Mouse (Mus musculus): ENCODE data around the gene Cpsf4. TPM values are rescaled to one million over a fixed set of nuclear protein-coding genes. Genes with fewer than 3 reads are reported as not detected.
"Not testable (repeated sequence)": the region's sequence is repeated elsewhere in the genome, so short reads cannot be mapped to it uniquely, and the experiment has no call there.

The Cpsf4 gene
- 10 to 100 TPM; 11.4 to 11.7 TPM for total RNA-seq (2021)

DNA sequence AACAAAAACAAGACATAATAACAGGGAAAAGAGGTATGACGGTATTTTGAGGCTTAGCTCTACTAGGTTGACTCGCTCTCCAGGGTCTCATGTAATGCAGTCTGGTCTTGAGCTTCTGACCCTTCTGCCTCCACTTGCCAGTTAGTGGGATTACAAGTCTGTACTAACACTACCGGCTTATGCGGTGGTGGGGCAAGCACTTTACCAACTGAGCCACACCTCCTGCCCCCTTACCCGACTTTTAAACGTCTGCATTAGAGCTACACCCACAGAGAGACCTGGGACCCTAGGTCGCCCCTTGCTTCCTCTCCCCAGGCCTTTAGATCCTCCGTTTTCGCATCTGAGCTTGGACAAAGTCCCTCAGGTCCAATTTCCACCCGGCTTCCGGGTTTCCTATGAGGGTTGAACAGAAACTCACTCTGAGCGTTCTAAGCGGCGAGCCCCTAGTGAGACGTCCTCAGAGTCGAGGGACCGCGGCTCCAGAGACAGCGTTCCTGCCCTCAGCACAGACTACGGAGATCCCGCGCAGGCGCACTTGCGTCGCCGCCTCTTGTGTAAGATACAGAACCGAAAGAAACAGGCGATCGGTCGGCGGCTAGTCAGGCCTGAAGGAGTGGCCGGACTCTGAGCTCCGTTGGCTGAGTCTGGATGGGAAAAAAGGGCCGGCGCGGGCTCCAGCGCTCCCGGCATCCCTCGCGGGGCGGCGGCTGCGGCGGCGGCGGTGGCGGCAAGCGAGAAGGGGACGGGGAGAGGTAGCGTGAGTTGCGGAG is at the start of gene Cpsf4, which contains the start of gene Ptcd1:
TSS of gene Cpsf4 (plus strand) at position 678 of the 770 bp plus-strand sequence.
TSS of gene Ptcd1 (minus strand) at position 573 of the 770 bp plus-strand sequence.
- intact Hi-C loops (cut with DNase I): loop anchor here (1.0 to 2.0 kb wide), 2 partner anchors 24 to 26 kb away; partner anchors contain the start of genes Bud31 and Pdap1
- DNase-seq: peak; percentile 96 to 99

DNA sequence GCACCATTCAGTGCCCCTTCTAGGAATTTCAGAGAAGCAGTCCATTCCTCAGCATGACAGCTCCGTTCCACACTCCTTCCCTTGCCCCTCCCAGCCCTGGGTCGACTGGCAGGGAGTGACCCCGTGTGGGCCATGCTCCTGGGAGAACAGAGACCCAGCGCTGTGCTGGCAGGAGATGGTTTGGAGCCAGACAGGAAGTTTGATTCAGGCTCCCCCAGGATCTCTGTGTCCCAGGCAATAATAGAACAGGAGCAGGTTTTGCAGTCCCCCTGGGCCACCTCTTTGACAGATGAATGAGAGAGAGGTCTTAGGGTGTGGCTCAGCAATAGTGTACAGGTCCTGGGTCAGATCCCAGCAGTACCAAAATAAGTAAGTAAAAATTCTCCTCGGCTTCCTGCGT is 49.0 kb upstream of the Cpsf4 start:
- DNase-seq: no peak
- intact Hi-C loops (cut with DNase I): no loop called here

DNA sequence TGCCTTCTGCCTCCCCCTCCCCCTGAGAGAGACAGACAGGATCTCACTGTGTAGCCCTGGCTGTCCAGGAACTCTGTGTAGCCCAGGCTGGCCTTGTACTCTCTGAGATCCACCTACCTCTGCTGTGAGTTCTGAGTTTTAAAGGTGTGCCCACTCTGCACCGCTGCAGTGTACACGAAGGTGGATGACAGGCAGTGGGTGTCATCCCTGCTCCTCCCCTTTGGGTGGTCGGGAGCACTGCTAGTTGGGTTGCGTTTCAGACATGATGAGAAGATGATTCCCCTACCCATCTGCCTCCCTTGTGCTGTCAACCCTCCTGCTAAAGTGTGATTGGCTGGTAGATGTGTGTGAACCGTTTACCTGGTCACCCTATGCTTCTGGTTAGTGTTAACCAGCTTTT is 48.6 kb upstream of the Cpsf4 start:
- intact Hi-C loops (cut with DNase I): no loop called here
- DNase-seq: no peak

DNA sequence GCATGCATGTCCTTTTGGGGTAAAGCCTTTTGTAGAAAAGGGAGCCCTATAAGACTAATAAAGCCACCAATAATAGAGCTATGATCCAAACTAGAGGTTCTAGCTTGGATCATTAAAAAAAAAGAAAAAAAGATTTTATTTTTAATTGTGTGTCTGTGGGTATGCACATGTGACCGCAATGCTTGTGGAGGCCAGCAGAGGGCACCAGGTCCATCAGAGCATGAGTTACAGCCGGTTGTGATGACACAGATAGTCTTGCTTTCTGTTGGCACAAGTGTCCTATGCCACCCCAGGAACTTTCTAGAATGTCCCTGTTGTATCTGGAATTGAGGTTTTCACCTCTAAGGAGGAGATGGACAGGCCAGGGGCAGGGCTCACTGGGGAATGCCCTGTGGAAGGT is 47.6 kb upstream of the Cpsf4 start:
- intact Hi-C loops (cut with DNase I): no loop called here
- DNase-seq: no peak

DNA sequence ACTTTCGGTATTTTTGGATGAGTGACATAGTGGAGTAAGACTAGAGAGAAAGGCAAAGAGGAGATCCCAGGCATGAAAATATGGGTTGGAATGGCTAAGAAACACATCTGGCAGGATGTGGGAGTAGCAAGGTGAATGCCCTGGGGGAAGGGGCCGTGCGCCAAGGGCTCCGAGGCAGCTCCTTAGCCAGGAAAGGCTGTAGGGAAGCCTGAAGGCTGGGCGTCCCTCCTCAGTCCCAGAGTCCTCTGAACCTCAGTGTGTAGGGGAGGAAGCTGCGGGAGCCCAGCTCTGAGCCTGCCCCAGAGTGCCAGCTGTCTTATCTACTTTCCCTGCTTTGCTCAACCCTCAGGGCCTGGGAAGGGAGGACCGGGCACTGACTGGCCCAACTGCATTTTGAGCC is 46.1 kb upstream of the Cpsf4 start:
- DNase-seq: no peak
- intact Hi-C loops (cut with DNase I): no loop called here

DNA sequence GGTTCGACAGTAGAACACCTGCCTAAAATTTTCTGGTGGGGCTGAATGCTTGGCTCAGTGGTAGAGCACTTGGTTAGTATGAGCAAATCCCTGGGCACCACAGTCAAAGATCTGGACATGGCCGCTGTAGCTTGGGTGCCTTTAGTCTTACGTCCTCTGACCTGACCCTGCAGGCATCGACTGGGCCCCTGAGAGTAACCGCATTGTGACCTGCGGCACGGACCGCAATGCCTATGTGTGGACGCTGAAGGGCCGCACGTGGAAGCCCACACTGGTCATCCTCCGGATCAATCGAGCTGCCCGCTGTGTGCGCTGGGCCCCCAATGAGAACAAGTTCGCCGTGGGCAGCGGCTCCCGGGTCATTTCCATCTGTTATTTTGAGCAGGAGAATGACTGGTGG is 43.6 kb upstream of the Cpsf4 start:
- no peak for DNase-seq
- intact Hi-C loops (cut with DNase I): no loop called here

DNA sequence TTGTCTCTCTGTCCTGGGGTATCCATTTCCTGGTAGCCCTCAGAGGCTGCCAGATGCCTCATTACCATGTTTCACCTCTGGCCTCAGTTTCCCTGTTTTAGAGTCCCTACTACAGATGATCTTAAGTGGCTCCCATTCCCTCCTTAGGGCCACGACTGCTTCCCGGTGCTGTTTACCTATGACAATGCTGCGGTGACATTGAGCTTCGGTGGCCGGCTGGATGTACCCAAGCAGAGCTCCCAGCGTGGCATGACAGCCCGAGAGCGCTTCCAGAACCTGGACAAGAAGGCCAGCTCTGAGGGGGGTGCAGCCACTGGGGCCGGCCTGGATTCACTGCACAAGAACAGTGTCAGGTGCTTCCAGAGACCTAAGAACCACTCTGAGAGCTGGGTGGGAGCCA is 40.4 kb upstream of the Cpsf4 start:
- DNase-seq: no peak
- intact Hi-C loops (cut with DNase I): no loop called here

DNA sequence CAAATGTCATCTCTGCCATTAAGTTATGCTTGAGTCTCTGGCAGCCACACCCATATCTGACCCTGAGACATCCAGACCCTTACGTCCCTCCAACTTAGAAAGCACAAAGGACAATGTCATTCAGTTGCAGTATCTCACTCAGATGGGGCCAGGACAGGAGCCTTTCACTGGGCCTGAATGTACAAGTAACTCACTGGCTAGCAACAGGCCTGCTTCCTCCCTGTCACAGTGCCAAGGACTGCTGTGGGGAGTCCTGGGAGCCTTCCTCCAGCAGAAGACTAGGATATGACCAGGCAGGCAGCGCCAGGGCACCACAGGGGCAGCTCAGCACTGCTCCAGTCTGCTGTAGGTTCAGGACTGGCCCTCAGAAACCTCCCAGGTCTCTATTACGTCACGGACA is 37.9 kb upstream of the Cpsf4 start:
- intact Hi-C loops (cut with DNase I): no loop called here
- DNase-seq: peak in 1 of 2 experiments; percentile 38

DNA sequence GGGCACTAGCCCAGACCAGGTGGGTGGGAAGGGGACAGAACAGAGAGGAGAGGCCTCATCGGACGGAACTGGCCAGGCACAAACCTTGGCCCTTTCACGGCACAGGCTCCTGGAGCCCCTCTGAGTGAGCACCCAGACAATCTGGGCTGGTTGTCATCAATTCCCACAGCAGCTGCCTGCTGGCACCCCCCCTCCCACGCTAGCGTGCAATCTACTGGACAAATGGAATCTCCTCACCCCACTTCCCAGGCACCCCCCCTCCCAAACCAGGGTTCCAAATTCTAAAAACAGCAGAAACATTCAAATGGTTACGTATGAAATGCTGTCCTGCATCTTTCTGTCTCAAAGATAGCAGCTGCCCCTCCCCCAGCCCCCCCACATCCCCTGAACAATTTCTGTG is 37.2 kb upstream of the Cpsf4 start:
- intact Hi-C loops (cut with DNase I); DNase-seq: not testable (repeated sequence)

DNA sequence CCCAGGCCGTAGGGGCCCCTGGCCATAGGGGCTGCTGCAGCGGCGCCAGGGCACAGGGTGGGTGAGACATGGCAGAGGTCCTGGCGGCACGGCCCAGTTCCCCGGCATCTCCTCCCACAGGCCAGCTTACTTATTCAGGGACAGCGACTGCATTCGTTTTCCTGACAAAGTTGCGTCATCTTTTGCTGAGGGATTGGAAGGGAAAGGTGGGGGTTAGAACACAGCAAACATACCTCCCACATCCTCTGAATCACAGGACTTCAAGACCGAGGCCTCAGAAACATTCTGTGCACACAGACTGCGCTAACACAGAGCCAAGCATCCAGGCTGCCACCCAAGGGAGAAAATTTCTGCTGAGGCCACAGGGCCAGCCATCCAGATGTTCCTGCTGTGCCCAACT is 36.8 kb upstream of the Cpsf4 start:
- DNase-seq: peak in 1 of 2 experiments; percentile 27
- intact Hi-C loops (cut with DNase I): no loop called here

DNA sequence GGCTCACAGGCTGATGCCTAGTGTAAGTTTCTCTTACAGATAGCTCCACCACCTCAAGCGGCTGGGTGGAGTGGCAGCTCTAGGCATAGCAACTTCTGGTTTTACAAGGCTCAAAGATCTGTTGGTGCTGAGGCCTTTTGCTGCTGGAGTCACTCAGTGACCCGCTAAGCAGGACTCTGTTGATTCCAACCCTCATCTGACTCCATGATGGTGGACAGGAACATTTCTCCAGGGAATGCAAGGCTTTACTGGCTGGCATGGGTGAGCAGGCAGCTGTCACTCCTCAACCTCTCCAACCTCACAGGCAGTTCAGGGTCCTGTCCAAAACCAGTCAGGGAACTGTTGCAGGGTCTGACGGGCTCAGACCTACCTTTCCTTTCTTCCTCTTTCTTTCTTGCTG is 36.0 kb upstream of the Cpsf4 start:
- intact Hi-C loops (cut with DNase I): no loop called here
- no peak for DNase-seq

DNA sequence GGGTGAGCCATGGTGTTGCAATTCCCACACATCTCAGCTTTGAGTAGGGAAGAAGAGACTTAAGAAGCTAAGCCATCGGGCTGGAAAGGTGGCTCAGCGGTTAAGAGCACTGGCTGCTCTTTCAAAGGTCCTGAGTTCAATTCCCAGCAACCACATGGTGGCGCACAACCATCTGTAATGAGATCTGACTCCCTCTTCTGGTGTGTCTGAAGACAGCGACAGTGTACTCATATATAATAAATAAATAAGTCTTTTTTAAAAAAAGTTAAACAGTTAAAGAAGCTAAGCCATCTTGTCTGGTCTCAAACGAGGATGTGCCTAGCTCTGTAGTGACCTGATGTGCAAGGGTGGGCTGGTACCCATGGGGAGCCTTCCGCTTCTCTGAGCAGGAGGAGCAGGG is 33.7 kb upstream of the Cpsf4 start:
- intact Hi-C loops (cut with DNase I); DNase-seq: not testable (repeated sequence)

DNA sequence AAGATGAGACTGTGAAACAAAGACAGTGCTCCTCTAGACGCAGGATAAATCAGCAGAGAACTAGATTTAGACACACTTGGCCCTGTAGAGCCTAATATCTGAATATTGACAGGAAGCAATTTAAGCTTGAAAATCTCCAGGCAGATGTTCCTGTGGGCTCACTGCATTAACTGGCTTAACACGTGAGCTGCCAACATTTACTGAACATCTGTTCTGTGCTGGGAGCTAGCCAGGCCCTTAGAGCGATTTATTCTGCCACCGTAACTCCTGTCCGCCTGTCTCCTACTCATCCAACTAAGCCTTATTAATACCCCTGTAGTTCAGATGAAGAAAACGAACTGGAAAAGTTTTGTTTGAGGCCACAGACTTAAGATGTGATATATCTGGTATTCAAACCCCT is 28.2 kb upstream of the Cpsf4 start:
- intact Hi-C loops (cut with DNase I): loop anchor here (1.0 kb wide), 1 partner anchor 22 kb away; no protein-coding TSS in a partner anchor

DNA sequence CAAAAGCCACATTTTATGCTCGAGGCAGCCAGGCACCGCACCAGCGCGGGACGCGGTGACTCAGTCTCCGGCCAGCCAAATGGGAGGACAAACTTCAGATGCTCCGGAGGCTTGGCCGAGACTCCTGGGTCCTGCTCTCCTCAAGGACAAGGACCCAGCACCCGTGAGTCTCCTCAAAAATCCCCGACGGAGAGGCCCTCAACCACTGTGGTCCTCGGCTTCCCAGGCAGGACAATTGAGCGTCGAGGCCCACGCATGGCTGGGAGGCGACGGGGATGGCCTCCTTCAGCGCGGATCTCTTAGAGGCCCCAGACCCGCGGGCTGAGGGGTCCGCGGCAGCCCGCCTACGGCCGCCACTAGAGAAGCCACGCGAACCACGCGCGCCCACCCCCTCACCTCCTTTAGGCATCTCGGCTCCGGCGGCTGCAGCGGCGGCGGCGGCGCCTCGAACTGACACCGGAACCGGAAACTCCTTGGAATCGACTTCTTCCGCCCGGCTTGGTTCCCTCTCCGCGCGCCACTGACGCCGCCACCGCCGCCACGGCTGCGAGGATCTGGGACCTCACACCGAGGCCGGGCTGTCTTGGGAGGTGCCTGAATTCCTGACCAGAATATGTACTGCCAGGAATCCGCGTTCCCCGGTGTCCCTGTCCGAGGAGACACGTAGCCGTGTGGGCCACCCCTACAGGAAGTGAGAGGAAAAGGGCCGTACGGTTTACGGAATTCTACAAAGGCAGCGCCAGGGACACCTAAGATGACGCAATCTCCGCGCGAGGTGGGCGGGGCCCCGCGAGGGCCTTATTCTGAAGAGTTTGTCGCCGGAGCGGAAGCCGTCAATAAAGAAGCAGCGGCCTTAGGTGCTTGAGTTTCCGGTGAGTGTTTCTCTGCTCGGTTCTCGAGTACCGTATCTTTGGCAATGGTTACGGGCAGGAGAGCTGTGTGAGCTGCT is 27.2 kb upstream of the Cpsf4 start, which contains the start of the genes Pdap1 and Bud31:
TSS of gene Pdap1 (minus strand) at position 668 of the 949 bp plus-strand sequence.
TSS of gene Bud31 (plus strand) at position 792 of the 949 bp plus-strand sequence.
- intact Hi-C loops (cut with DNase I): loop anchor here (1.0 to 2.0 kb wide), 2 partner anchors 23 to 27 kb away; partner anchors contain the start of genes Cpsf4 and Ptcd1
- peak; percentile 97 to 99 for DNase-seq

More for the DNA sequence above, 28.2 kb upstream of the Cpsf4 start:
- no peak for DNase-seq

DNA sequence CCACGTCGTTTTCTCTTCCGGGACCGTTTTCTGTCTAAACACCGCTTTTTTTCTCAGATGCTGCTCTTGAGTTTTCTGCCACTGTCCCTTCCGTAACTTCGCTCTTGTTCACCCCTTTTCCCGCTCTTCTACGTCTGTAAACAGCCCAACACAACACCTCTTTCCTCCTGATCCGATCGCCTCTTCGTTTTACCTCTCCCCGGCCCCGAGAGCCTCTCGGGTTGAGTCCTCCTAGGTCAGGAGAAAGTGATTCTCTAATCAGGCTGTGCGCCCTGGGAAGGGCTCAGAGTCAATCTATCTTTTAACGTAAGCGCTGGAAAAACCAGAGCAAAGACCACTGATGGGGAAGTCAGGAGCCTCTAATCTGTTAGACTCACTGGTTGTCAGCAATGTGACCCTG is 26.4 kb upstream of the Cpsf4 start:
- intact Hi-C loops (cut with DNase I): loop anchor here (2.0 kb wide), 1 partner anchor 26 kb away; the partner anchor contains the start of genes Cpsf4 and Ptcd1
- DNase-seq: no peak

DNA sequence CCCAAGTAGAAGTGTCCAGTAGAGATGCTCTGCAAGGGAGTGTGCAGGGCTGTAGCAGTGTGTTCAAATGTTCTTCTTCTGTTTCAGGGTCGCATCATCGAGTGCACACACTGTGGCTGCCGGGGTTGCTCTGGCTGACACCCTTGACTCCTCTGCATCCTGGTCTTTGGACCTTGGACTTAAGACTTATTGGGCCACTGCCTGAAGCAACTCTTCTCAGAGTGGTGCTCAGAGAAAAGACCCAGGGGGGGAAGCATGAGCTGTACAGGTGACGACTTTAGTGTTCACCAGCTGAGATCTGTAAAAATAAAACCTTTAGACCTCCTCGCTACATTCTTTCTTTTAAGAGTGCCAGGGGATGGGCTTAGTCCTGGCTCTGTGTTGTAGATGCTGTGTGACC is 19.3 kb upstream of the Cpsf4 start:
- intact Hi-C loops (cut with DNase I): no loop called here
- no peak for DNase-seq

DNA sequence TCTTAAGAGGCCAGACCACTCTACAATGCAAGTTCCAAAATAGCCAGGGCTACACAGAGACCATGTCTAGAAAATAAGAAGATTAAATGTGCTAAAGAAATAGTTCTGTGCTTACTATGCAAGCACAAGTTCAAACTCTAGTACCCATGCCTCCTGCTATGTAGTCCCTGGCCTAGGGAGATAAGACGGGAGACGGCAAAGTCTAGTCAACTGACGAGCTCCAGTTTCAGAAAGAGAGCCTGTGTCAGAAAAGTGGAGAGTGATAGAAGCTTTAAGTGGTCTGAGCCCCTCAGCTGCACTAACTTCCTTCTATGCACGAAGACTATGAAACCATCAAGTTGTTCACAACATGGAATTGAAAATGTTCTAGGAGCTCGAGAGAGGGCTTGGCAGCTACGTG is 17.7 kb upstream of the Cpsf4 start:
- DNase-seq: no peak
- intact Hi-C loops (cut with DNase I): no loop called here

DNA sequence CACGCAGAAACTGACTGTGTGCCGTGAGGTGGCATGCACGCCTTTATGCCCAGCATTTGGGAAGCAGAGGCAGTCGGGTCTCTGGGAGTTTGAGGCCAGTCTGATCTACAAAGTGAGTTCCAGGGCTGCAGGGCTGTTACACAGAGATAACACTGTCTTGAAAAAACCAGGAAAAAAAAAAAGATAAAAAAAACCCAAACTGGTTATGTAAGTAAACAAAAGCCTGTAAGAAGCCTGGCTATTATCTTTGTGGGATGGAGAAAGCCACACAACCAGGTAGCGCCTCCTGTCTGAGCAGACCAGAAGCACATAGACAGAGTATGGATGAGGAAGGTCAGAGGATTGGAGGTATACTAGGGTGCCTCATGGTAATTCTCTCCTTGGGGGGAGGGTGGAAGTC is 14.3 kb upstream of the Cpsf4 start:
- DNase-seq: no peak
- intact Hi-C loops (cut with DNase I): no loop called here

DNA sequence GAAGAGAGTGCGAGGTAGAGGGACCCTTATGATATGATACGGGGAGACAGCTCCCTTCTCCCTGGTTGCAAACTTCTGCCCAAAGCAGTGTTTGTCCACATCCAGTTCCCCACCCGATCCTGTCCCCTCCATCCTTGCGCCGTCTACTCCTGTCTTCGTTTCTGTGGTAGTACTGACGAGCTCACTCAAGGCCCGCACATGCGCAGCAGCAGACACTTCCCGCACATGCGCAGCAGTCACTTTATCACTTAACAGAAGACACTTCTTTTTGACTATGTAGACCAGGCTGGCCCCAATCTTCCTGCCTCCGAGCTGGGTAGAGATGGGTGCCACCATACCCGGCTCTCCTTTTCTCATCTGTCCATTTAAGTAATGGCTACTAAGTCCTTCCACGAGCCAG is 5.7 kb upstream of the Cpsf4 start:
- intact Hi-C loops (cut with DNase I): no loop called here
- no peak for DNase-seq

DNA sequence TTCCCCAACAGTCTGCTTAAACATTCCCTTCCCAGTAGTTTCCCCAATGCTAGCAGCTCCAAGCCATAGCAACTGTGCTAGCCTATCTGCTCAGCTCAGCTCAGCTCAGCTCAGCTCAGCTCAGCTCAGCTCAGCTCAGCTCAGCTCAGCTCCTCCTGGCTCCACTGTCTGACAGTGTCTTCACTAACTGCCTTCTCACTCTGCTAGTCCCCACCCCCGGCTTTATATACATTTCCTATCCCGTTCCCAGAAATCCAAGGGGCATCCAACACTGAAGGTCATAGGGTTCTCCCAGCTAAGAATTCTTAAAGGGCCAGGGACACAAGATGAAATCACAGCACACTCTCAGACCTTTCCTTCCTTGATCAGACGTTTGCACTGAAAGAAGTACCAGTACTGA is 2.3 kb upstream of the Cpsf4 start:
- intact Hi-C loops (cut with DNase I): no loop called here
- DNase-seq: no peak

DNA sequence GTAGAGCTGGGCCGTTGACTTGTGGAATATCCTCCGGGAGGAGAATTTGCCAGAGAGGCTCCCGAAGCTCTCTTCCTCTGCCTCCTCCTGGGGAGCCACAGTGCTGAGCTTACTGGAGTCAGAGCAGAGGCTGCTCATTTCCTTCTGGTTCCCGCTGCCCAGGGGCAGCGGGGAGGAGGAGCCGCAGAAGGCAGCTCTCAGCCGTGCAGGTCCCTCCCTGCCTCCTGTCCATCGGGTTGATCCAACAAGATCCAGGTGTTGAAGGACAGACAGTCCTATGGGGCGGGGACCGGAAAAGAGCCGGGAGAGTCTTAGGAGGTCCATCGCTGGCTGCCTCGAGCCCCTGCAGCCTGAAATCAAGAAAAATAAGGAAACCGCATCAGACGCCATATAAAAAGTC is 1.8 kb upstream of the Cpsf4 start:
- intact Hi-C loops (cut with DNase I): no loop called here
- no peak for DNase-seq

All from heart, postnatal 36 days (tissue).